Mouse (Mus musculus) duodenum, adult 2 months (tissue): Measurements from ENCODE around the gene Tmem91. TPM values are rescaled to one million over a fixed set of nuclear protein-coding genes. Genes with fewer than 3 reads are reported as not detected.

ENCODE experiments used
- polyA plus RNA-seq: library from polyadenylated mRNA; depleted of rRNA; stranded (reverse); fragments of >200 nt; gene quantifications from 2 replicates; pipeline ENCODE4 v1.2.3, GENCODE M21; 2012; ENCODE audit warnings: low replicate concordance; rRNA removed

The Tmem91 gene
- 0.62 TPM in 1 of 2 replicates, not detected in the other for polyA plus RNA-seq

GRCm38 (mm10) chr7:25674719-25675300 is at the start of gene Tmem91:
TSS of gene Tmem91 (minus strand) at chr7:25675166.

GRCm38 (mm10) chr7:25718788-25719417 is 43.9 kb upstream of the Tmem91 start, which contains the start of gene Ccdc97:
TSS of gene Ccdc97 (minus strand) at chr7:25719088.

DNA sequence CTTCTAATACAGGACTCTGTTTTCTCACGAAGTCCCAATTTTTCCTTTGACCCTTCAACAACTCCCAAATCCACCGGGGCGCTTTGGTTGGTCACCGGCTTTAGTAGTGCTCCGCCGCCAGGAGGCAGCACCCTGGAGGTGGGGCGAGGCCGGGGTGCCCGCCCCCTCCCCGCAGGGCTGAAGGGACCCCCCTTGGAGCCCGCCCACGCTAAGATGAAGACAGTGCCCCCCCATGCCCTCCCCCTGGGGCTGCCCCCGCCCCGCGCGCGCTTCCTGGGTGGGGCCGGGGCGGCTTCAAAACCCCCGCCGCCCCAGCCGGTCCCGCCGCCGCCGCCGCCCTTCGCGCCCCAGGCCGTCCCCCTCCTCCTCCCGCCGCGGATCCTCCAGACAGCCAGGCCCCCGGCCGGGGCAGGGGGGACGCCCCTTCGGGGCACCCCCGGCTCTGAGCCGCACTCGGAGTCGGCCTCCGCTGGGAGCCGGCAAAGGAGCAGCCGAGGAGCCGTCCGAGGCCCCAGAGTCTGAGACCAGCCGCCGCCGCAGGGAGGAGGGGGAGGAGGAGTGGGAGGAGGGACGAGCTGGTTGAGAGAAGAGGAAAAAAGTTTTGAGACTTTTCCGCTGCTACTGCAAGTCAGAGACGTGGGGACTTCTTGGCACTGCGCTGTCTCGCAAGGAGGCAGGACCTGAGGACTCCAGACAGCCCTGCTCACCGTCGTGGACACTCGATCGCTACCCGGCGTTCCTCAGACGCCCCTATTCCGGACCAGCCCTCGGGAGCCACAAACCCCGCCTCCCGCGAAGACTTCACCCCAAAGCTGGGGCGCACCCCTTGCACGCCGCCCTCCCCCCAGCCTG is 11.9 kb upstream of the Tmem91 start, which contains the start of gene Tgfb1:
Gene Tgfb1, plus strand, starts transcription at position 323 of the 852 bp plus-strand sequence.

DNA sequence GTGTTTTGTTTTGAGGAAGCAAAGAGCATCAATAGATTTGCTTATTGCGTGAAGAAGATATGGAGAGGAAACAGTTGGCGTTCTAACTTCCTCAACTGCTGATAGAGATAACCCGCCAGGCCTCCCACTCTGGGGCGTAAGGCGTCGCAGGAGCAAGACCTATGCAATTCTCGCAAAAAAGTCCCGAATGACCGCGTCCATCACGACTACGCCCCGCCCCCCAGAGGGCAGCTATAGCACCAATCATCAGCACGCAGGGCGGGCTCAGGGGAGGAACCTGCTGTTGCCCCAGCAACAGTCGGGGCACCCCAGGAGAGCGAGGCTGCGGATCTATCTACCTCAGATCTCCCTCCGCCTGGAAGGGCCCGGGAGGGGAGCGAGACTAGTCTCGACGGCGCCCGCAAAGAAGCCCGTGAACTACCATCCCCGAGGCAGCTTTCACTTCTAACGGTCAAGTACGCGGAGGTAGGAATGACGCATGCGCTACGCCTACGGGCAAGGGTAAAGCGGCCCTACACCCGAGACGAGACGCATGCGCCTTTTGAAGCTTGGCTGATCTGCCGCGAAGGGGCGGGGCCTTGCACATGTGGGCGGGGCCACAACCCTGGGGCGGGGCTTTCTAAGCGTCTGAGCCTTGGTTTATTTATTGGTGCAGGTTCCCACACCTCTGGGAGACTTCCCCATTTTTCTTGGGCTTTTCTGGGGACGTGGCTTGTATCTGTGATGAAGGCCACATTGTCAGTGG is 5.7 kb upstream of the Tmem91 start, which contains the start of gene B9d2:
Gene B9d2, plus strand, starts transcription at position 267 of the 745 bp plus-strand sequence.

GRCm38 (mm10) chr7:25658657-25659472 is 16.1 kb downstream of the Tmem91 start, which contains the start of the genes Bckdha and Exosc5:
TSS of gene Bckdha (minus strand) at chr7:25658981.
TSS of gene Exosc5 (plus strand) at chr7:25659164.

DNA sequence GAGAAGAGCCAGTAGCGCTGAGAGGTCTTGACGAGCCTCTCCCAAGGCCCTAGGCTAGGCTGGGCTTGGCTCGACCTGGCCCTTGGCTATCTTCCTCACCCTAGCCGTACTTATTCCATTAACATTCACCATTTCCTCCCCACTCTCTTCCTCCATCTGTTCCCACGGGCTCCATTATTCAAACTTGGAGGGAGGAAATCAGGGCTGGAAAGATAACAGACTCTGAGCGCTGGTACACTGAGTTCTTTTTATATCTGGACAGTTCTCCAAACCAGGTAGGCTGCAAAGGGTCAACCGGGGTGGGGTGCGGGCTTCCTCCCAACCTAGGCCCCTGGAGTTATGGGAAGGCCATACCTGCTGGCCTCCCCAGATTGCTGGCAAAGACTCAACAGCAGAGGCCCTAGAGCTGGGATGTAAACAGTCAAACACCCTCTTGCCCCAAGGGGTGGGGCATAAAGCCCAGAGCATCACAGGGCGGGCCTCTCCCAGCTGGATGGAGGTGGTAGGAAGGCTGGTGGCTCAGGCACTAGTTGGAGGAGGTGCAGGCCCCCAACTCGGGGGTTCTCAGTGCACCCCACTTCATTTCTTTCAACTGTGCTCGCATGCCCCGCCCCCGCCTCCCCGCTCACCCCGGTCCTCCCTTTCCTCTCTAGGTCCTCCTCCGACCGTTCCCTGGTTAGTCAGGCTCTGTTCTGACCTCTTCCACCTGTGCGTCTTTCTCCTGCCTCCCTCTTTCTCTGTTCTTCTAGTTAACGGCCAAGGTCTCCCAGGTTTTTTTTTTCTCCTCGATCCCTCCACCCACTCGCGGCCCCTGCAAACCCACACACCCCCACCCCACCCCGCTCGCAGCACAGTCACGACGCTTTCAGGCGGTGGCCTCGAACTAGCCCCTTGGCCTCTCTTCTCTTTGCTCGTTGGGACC is 48.2 kb downstream of the Tmem91 start, which contains the start of gene B3gnt8:
Gene B3gnt8, plus strand, starts transcription at position 146 of the 922 bp plus-strand sequence.

Other genes starting within 250 kb of the Tmem91 start
- 97.6 and 182 TPM in 2 replicates for gene Ceacam1, start 197.6 kb downstream of the Tmem91 start, polyA plus RNA-seq
- 0.36 and 0.39 TPM in 2 replicates for gene Ceacam2, start 135.3 kb downstream of the Tmem91 start, polyA plus RNA-seq
- 16.9 and 32.4 TPM in 2 replicates for gene Erich4, start 59.3 kb downstream of the Tmem91 start, polyA plus RNA-seq
- gene Dmac2, start 55.8 kb downstream of the Tmem91 start, polyA plus RNA-seq: 100 and 111 TPM in 2 replicates
- 7.3 and 9.2 TPM in 2 replicates for gene B3gnt8, start 48.5 kb downstream of the Tmem91 start, polyA plus RNA-seq
- 116 and 127 TPM in 2 replicates for gene Bckdha, start 16.2 kb downstream of the Tmem91 start, polyA plus RNA-seq
- 73.1 and 77.3 TPM in 2 replicates for gene Exosc5, start 16.0 kb downstream of the Tmem91 start, polyA plus RNA-seq
- gene B9d2, start 5.6 kb upstream of the Tmem91 start, polyA plus RNA-seq: 24.5 and 29.9 TPM in 2 replicates
- gene Tgfb1, start 11.8 kb upstream of the Tmem91 start, polyA plus RNA-seq: 16.8 and 27.4 TPM in 2 replicates
- 53.5 and 61.7 TPM in 2 replicates for gene Ccdc97, start 43.9 kb upstream of the Tmem91 start, polyA plus RNA-seq
- 29.2 and 43.5 TPM in 2 replicates for gene Hnrnpul1, start 79.6 kb upstream of the Tmem91 start, polyA plus RNA-seq
- gene Axl, start 113.5 kb upstream of the Tmem91 start, polyA plus RNA-seq: 10.8 and 14.9 TPM in 2 replicates
- gene Cyp2s1, start 141.7 kb upstream of the Tmem91 start, polyA plus RNA-seq: 58.2 and 77.3 TPM in 2 replicates
- 111 and 169 TPM in 2 replicates for gene Cyp2b10, start 222.5 kb upstream of the Tmem91 start, polyA plus RNA-seq